22 mouse cellular contexts compared by ENCODE assay signal in genomic region chr8:3253179-3253578, GRCm38 (mm10). TPM values are rescaled to one million over a fixed set of nuclear protein-coding genes. Genes with fewer than 3 reads are reported as not detected.
DNase-seq lines count a peak whose midpoint lies in the region; ATAC-seq and TF ChIP-seq lines count a peak whose summit lies in the region.
"Had no signal": no experiment of that assay in that cellular context is flagged by ENCODE, and none has a peak within 500 bp of the region (broad histone marks: within the 10 kb centered on the region; RNA-seq: fewer than 3 reads in every experiment).

No protein-coding gene starts in this region.

- no peak overlapping the region for H3K9ac ChIP-seq in kidney, embryonic 14.5 days (ENCODE audit: low read depth, low read length)
- H3K9ac ChIP-seq in midbrain, embryonic 11.5 days (ENCODE audit: low read length), result no peak overlapping the region
- no peak overlapping the region for H3K9ac ChIP-seq in midbrain, postnatal 0 days (replicated peaks; ENCODE audit: low read length, poor library complexity, severe bottlenecking)
- H3K9ac ChIP-seq: embryonic facial prominence, embryonic 12.5 days; heart, embryonic 15.5 days; hindbrain, embryonic 14.5 days had no signal

- peaks cover 35% of the 10 kb centered on the region for H3K4me1 ChIP-seq in kidney, adult 2 months (ENCODE audit: control insufficient read depth, insufficient read depth, low read length)
- no peaks in the 10 kb centered on the region for H3K4me1 ChIP-seq in kidney, embryonic 14.5 days (ENCODE audit: control insufficient read depth, insufficient read depth, low read length)
- no peaks in the 10 kb centered on the region for H3K4me1 ChIP-seq in midbrain, embryonic 11.5 days (ENCODE audit: control insufficient read depth, insufficient read depth, low read length)
- H3K4me1 ChIP-seq in midbrain, postnatal 0 days (ENCODE audit: insufficient read depth, low read length), result no peaks in the 10 kb centered on the region
- H3K4me1 ChIP-seq: embryonic facial prominence, embryonic 12.5 days; hindbrain, embryonic 10.5 days had no signal

- H3K4me3 ChIP-seq in gastrocnemius, adult 2 months, result no peak overlapping the region
- H3K4me3 ChIP-seq in kidney, adult 2 months (ENCODE audit: insufficient read depth, low read depth, low read length), result no peak overlapping the region
- H3K4me3 ChIP-seq in kidney, embryonic 14.5 days (ENCODE audit: low read length), result no peak overlapping the region
- no peak overlapping the region for H3K4me3 ChIP-seq in midbrain, embryonic 11.5 days (ENCODE audit: low read depth, low read length)
- no peak overlapping the region for H3K4me3 ChIP-seq in midbrain, postnatal 0 days (ENCODE audit: low read depth, low read length)
- H3K4me3 ChIP-seq: embryonic facial prominence, embryonic 12.5 days; heart, embryonic 15.5 days; hindbrain, embryonic 10.5 days had no signal

- no peaks in the 10 kb centered on the region for H3K27me3 ChIP-seq in kidney, adult 2 months (replicated peaks; ENCODE audit: control insufficient read depth, insufficient read depth, low read length)
- no peaks in the 10 kb centered on the region for H3K27me3 ChIP-seq in kidney, embryonic 14.5 days (ENCODE audit: control insufficient read depth, insufficient read depth, low read length)
- H3K27me3 ChIP-seq in midbrain, embryonic 11.5 days (ENCODE audit: control insufficient read depth, insufficient read depth, low read length), result no peaks in the 10 kb centered on the region
- no peaks in the 10 kb centered on the region for H3K27me3 ChIP-seq in midbrain, postnatal 0 days (ENCODE audit: insufficient read depth, low read length)
- H3K27me3 ChIP-seq: embryonic facial prominence, embryonic 12.5 days; heart, embryonic 15.5 days had no signal

- H3K4me2 ChIP-seq in kidney, embryonic 14.5 days (replicated peaks; ENCODE audit: low read depth, low read length), result no peak overlapping the region
- no peak overlapping the region for H3K4me2 ChIP-seq in midbrain, embryonic 11.5 days
- no peak overlapping the region for H3K4me2 ChIP-seq in midbrain, postnatal 0 days (ENCODE audit: low read depth, low read length, poor library complexity, severe bottlenecking)
- H3K4me2 ChIP-seq: embryonic facial prominence, embryonic 12.5 days; heart, embryonic 11.5 days; heart, embryonic 15.5 days; hindbrain, embryonic 14.5 days had no signal

- ATAC-seq in kidney, embryonic 14.5 days (ENCODE audit: low FRiP score, low TSS enrichment), result no peak
- no peak for ATAC-seq in midbrain, embryonic 11.5 days (ENCODE audit: low FRiP score)
- ATAC-seq in midbrain, postnatal 0 days (ENCODE audit: low FRiP score), result no peak
- ATAC-seq: activated CD4-positive, CD25-positive, alpha-beta regulatory T cell, adult 4 months; forebrain, embryonic 16.5 days had no signal

- TF ChIP-seq CTCF in gastrocnemius, adult 2 months (IDR thresholded peaks at IDR 0.05), result no peak
- no peak for TF ChIP-seq CTCF in kidney, adult 2 months (conservative IDR thresholded peaks at IDR 0.05; ENCODE audit: insufficient read depth, insufficient read length, low read depth, low read length)
- TF ChIP-seq CTCF in midbrain, postnatal 0 days (IDR thresholded peaks at IDR 0.05), result no peak

- DNase-seq in gastrocnemius, adult 2 months, result no peak
- DNase-seq in gastrocnemius, postnatal 10 days, result no peak
- no peak for DNase-seq in kidney, adult 2 months
- DNase-seq in midbrain, embryonic 11.5 days (ENCODE audit: low spot score, missing footprints), result peak; percentile 66
- DNase-seq in midbrain, postnatal 0 days (ENCODE audit: low spot score), result no peak
- DNase-seq in telencephalon, adult 2 months (ENCODE audit: low read depth, low spot score), result peak; percentile 28
- DNase-seq in cerebellum, postnatal 36 days, result no peak
- DNase-seq: adrenal gland, adult 2 months; adrenal gland, postnatal 25 days; cerebellum, adult 11 months; cerebellum, adult 8-10 months; cerebellum, postnatal 14 days; gastrocnemius, postnatal 25 days; heart, postnatal 14 days had no signal

- peaks cover under 1% of the 10 kb centered on the region; the same call in 1 of the 2 replicates for H3K36me3 ChIP-seq in kidney, adult 2 months (ENCODE audit: control insufficient read depth, insufficient read depth, low read length)
- H3K36me3 ChIP-seq in kidney, embryonic 14.5 days (ENCODE audit: control insufficient read depth, insufficient read depth, low read length), result peaks cover 11% of the 10 kb centered on the region; the same call in 1 of the 2 replicates
- H3K36me3 ChIP-seq in midbrain, embryonic 11.5 days (ENCODE audit: control insufficient read depth, insufficient read depth, low read length), result peaks cover under 1% of the 10 kb centered on the region; the same call in 1 of the 2 replicates
- H3K36me3 ChIP-seq in midbrain, postnatal 0 days (ENCODE audit: insufficient read depth, low read length), result peaks cover 5% of the 10 kb centered on the region

- TF ChIP-seq POLR2A in kidney, adult 2 months (IDR thresholded peaks at IDR 0.05; ENCODE audit: low read depth, low read length), result no peak

- 40% methylated on average over 4 of the region's 4 CpGs for WGBS in kidney, adult 2 months
- WGBS in kidney, embryonic 14.5 days, result 79% methylated on average over 4 of the region's 4 CpGs
- 86% methylated on average over 4 of the region's 4 CpGs for WGBS in midbrain, embryonic 11.5 days
- WGBS in midbrain, postnatal 0 days, result 90% methylated on average over 4 of the region's 4 CpGs

- H3K9me3 ChIP-seq in kidney, embryonic 14.5 days (ENCODE audit: control insufficient read depth, low read length), result no peaks in the 10 kb centered on the region
- no peaks in the 10 kb centered on the region for H3K9me3 ChIP-seq in midbrain, embryonic 11.5 days (ENCODE audit: control insufficient read depth, low read length)
- H3K9me3 ChIP-seq in midbrain, postnatal 0 days (ENCODE audit: low read length), result no peaks in the 10 kb centered on the region
- H3K9me3 ChIP-seq: embryonic facial prominence, embryonic 12.5 days; heart, embryonic 15.5 days had no signal

- H3K27ac ChIP-seq in gastrocnemius, adult 2 months, result peak overlapping the region; percentile 12; the same call in 1 of the 2 replicates
- peak overlapping the region; percentile 51 for H3K27ac ChIP-seq in kidney, adult 2 months (ENCODE audit: insufficient read depth, low read depth, low read length)
- no peak overlapping the region for H3K27ac ChIP-seq in kidney, embryonic 14.5 days (ENCODE audit: low read depth, low read length)
- no peak overlapping the region for H3K27ac ChIP-seq in midbrain, embryonic 11.5 days (ENCODE audit: low read depth, low read length)
- no peak overlapping the region for H3K27ac ChIP-seq in midbrain, postnatal 0 days (ENCODE audit: low read depth, low read length)
- H3K27ac ChIP-seq: embryonic facial prominence, embryonic 12.5 days; heart, embryonic 15.5 days; hindbrain, embryonic 10.5 days; hindbrain, embryonic 14.5 days had no signal

- intact Hi-C loops in gastrocnemius, adult 2 months (cut with DNase I), result no loop called here

RNA-seq across cellular contexts. Expression of gene Insr, which starts 26.2 kb away (rescaled TPM):
- 10 to 100 TPM; 54.4 to 63.5 TPM for total RNA-seq in gastrocnemius, adult 2 months (2021)
- 10 to 100 TPM; 44.6 to 50.4 TPM for total RNA-seq in gastrocnemius, postnatal 10 days (2021)
- 26.8 and 33.7 TPM in 2 replicates for polyA plus RNA-seq in kidney, adult 2 months (2012; rRNA removed)
- 33.2 and 40.2 TPM in 2 replicates for polyA plus RNA-seq in kidney, embryonic 14.5 days (2014; fragmentation: Nextera tagmentation; extraction: Ambion mirVana)
- polyA plus RNA-seq in midbrain, embryonic 11.5 days (2014; fragmentation: Nextera tagmentation; extraction: Ambion mirVana), result 31.5 and 31.7 TPM in 2 replicates
- total RNA-seq in midbrain, postnatal 0 days (2014; rRNA removed), result 40.3 and 44.5 TPM in 2 replicates
- 30.0 and 32.9 TPM in 2 replicates for polyA plus RNA-seq in midbrain, postnatal 0 days (2015; fragmentation: Nextera tagmentation; extraction: Ambion mirVana)

Comparison
In these comparisons a context has a peak if more than half of its experiments do, and no peak if none do; other contexts are left out.
1. DNase-seq: peak in midbrain, embryonic 11.5 days (single experiment) and telencephalon, adult 2 months (single experiment); none in gastrocnemius, adult 2 months (single experiment), gastrocnemius, postnatal 10 days (single experiment), kidney, adult 2 months (single experiment), midbrain, postnatal 0 days (single experiment) and cerebellum, postnatal 36 days (0 of 2).
2. H3K27ac ChIP-seq: peak in gastrocnemius, adult 2 months (single experiment) and kidney, adult 2 months (single experiment); none in kidney, embryonic 14.5 days (single experiment), midbrain, embryonic 11.5 days (single experiment) and midbrain, postnatal 0 days (single experiment).